Mouse (Mus musculus) layer of hippocampus, postnatal 36 days (tissue): Measurements from ENCODE around the gene Phf5a. TPM values are rescaled to one million over a fixed set of nuclear protein-coding genes. Genes with fewer than 3 reads are reported as not detected.
A peak's percentile ranks its signal among the peaks of the same experiment; 100 is the strongest.

Source experiments
- DNase-seq, 2 experiments: peaks; one replicate each; pipeline ENCODE4 v3.0.0; 2022
- total RNA-seq, 2 experiments: library from RNA; stranded (reverse); gene quantifications; 2 replicates each; pipeline ENCODE4 v1.2.3; 2021

The Phf5a gene
- total RNA-seq, 2 experiments from 2014 or later, result 31.2 to 33.5 TPM

DNA sequence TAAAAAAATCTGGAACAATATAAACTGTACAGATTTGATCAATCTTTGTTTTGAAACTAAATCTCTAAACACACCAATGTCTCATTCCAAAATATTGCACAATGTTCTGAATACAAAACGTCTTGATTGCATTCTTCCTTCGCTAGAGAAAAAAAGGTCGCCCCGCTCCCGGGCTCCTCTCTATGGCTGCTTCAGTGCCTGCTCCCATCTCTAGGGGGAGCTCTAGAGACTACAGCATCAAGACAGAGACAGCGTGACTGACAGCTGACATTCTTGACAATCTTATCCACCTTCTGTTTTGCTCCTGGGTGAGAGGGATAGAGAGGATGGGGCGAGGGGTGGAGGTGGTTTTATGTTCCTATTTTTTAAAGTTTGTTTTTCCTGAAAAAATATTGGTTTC is 23.4 kb downstream of the Phf5a start:
- DNase-seq, result peak in 1 of 2 experiments; percentile 55

DNA sequence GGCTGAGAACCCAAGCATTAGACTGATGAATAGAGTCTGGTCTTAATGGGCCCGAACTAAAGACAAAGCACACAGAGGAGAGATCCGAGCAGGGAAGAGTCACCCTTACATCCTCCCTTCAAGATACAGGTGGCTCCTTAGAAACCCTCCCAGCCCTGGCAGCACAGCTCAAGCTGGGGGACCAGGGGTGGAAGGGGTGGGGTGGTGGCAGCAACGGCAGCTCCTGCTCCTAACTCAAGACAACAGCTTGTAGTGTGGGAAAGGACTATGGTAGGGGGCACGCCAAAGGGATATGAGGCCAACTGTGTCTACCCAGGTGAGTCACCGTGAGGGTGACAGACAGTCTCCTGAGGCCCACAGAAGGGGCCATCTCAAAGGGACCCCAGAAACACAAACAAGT is 23.9 kb downstream of the Phf5a start:
- no peak for DNase-seq

DNA sequence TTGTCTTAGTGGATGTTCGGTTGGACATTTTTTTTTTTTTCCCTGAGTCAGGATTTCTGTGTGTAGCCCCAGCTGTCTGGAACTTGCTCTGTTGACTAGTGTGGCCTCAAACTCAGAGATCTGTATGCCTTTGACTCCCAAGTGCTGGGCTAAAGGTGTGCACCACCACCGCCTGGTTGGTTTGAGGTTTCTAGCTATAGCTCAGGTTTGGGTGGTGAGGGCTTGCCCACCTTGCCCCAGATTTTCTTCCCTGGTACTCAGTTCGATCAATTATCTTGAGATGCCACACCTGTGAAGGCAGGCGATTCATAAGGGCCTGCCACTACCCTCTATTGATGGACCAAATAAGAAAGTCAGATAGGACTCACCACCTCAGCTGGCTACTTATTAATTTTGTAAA is 24.6 kb downstream of the Phf5a start:
- no peak for DNase-seq

DNA sequence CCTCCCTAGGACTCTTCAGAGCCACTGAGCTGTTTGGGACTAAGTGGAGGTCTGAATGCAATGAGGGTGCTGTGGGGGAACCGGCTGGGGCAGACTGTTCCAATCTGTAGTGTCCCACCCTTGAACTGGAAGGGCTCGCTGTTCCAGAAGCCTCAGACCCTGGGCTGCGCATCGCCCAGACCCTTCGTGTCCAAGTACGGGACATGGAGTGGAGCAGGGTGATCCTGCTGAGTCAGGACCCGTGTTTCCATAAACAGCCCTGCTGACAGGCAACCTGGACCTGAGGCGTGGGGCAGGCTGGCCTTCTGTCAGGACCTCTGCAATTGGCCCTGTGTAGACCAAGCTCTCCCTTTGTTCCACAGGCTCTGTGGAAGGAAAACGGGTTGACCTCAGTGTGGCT is 25.0 kb downstream of the Phf5a start:
- DNase-seq, result no peak

DNA sequence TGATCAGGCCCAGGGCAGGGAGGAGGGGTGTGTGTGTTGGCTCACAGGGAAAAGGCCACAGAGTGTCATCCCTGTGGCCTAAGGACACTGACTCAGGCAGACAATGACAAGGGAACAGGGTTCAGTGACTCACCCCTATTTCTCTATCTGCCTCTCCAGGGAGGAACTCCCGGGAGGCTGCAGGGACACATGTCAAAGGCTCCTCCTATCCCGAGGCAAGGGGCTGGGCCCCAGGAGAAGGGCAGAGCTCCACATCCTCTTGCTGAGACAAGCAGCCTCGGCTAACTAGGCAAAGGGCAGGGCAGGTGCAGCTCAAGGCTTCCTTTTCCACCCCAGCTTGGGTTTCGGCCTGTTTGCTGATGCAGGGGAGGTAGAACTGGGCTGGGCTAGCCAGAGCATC is 26.0 kb downstream of the Phf5a start:
- no peak for DNase-seq

DNA sequence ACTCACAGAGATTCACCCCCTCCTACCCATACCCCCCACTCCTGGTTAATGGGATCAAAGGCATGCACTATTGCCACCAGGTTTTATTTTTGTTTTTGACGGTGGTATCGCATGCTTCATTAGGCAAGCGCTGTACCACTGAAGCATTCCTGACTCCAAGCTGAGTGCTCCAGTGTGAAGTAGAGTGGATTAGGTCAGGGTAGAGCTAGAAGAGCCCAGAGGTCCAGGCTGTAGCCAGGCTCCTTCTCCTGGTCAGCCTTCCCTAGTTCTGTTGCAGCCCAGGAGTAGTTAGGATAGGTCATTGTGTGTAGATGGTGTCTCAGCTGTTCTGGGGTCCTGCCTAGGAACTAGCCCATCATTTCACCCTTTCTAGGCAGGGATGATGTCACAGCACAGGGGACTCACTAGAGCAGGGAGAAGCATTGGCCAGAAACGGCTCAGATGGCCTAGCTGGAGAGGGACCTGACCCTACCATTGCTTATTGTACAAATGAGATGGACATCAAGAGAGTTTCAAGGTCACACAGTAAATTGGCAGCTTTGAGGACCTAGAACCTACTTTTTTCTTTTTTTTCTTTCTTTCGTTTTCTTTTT is 26.6 kb downstream of the Phf5a start:
- DNase-seq, result no peak

DNA sequence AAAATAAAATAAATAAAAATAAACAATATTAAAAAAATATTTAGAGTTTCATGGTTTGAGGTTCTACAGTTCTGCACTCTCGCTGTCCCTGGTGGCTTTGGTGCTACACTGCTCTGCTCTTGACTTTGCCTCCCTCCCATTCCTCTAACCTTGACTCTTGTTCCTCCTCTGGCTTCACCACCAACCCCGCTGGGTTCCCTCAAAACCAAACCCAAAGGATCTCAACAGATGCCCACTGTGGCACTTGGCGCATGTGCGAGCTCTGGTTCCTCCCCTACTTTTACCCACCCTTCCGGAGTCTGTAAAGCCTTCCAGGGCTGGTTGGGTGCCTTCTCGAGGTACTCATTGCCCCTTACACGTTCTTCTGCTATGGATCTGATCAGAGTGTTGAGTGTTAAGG is 29.4 kb downstream of the Phf5a start:
- DNase-seq, result no peak

DNA sequence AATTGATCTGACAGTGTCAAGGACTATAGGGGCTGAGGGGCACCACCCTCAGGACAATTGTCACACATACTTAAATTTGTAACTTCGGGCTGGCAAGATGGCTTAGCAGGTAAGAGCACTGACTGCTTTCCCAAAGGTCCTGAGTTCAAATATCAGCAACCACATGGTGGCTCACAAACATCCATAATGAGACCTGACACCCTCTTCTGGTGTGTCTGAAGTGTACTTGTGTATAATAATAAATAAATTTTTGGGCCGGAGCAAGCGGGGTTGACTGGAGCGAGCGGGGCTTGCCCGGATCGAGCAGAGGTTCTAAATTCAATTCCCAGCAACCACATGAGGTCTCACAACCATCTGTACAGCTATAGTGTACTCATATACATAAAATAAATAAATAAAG is 31.4 kb downstream of the Phf5a start:
- no peak for DNase-seq

DNA sequence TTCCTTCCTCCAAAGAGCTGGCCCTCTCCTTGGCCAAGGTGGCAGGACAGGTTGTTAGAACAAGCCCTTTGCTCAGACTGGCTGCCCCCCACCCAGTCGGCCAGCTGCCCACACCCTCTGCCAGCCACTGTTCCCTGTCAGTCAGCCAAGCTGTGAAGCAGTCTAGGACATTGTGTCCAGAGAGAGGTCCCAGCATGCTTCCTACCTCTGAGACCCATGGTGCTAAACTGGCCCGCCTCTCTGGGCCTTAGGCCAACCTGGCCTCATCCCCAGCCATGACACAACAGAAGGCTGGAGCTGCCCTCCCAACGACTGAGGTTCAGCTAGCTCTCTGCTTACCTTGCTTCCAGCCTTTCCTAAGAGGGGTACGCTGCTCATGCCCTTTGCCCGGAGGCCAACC is 32.1 kb downstream of the Phf5a start:
- DNase-seq, result peak; percentile 81 to 83

DNA sequence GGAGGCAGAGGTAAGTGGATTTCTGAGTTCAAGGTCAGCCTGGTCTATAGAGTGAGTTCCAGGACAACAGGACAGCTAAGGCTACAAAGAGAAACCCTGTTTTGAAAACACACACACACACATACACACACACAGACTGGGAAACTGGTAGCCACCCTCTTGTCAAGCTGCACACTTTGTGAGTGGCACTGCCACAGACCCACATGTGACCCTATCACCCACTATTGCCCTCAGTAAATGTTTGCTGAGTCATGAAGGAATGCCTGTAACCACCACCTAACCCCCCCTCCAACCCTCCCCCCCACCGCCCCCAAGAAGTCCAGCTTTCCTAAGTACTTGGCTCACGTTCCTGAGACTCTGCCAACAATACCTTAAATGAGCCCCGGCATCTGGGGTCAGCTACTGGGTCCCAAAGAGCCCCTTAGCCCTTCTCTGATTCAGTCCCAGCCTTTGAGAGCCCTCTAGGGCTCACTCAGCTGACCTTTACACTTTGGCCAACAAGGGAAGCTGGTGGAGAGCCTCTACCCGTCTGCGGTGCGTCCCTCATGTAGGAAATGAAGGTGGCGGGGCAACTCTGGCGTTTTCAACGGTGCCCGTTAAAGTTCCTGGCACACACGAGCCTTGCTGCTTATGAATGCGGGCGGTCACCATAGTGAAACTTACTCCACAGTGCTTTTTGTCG is 33.0 kb downstream of the Phf5a start:
- DNase-seq, result no peak

DNA sequence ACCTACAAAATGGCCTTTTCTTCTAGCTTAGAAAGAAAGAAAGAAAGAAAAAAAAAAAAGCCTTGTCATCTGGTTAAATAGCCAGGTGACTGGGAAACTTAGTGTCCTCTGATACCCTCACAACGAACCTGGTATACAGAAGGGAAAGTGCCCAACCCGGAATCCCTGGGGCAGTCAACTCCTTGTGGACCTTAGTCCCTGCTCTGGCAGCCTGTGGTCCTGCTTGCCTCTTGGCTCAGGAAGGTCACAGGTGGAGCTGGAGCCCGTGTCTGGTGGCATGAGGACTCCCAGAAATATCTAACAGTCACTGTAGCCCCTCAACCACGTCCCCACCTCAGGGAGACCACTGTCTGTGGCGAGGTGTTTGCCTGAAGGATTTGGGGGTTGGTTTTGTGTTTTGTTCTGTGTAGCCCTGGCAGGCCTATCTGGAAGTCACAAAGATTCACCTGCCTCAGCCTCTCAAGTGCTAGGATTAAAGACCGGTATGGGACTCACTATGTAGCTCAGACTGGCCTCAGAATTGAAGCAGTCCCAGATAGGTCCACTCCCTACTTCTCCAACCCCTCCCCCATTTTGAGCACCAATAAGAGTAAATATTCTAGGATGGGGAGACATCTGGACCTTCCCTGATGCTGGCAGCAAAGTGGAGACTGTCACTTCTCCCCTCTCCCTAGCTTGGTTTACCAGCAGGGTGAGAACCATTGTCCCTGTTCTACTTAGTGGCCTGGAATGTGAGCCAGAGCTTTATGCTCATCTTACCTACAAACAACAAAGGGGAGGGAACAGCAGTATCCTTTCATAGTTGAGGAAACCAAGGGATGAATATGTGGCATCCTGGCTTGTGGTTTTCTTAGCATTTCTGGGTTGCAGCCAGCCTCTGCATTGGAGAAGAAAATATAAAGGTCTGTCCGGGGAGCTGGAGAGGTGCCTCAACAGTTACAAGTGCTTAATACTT is 34.5 kb downstream of the Phf5a start:
- DNase-seq, result no peak

DNA sequence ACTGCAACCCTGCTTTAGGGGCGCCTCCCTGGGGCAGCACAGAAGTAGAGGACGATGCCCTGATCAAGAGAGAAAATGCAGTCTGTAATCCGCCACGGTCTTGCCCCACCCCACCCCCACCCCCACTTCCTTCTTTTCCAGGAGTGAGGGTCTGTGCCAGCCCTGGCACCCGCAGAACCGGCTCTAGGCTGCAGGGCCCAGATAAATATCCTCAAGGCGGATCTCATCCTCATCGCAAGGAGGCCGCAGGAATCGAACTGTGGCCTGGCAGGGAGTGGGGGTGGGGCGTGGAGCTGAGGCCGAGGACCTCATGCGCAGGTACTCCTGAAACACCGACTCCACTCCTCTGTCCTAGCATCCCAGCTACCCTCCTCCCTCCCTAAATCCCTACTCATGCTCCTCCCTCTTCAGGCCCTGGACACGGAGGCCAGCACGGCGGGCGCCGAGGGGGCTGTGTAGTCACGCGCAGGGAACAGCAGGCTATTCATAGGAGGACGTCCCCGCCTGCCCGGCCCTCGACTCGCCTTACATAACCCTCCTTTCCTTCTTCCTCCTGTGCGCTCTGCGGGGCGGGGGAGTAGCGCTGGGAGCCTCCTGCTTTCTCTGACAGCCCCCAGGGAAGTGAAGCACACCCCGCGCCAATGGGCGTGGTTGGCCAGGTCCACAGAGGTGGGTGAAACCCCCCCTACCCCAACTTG is 35.4 kb downstream of the Phf5a start:
- peak; percentile 85 to 86 for DNase-seq

DNA sequence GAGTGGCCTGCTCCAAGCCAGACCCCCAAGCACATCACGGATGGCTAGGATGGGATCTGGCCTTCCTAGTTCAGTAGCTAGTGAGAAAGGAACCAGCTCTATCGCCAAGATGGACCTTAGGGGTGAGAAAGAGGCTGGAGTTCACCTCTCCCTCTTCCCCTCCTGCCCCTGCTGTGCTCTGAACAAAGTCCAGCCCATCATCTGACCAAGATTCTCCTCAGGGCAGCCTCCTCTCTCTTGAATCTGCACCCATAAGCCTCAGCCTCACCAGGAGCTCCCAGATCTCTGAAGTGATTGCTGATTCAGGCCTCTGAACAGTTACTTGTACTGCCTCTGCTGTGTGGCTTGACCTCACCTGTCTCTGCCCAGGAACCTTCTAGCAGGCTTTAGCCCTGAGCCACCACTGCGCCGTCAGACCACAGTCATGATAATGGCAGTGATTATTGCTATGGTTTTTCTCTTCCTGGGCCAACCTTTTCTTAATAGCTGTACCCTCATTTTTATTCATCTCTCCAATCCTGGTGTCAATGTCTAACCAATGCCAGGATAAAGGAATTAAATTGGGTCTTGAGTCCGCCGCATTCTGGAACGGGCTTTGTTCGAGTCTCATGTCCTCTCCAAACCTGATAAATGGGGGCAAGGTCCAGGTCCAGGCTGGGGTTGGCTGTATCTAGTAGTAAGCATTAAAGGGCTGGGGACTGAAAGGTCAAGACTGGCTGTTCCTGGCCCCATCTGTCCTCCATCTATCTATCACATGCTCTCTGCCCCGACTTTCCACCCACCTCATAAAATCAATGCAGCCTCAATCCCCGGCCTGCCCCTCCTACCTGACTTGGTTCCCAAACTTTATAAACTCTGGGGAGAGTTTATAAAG is 36.5 kb downstream of the Phf5a start:
- no peak for DNase-seq

DNA sequence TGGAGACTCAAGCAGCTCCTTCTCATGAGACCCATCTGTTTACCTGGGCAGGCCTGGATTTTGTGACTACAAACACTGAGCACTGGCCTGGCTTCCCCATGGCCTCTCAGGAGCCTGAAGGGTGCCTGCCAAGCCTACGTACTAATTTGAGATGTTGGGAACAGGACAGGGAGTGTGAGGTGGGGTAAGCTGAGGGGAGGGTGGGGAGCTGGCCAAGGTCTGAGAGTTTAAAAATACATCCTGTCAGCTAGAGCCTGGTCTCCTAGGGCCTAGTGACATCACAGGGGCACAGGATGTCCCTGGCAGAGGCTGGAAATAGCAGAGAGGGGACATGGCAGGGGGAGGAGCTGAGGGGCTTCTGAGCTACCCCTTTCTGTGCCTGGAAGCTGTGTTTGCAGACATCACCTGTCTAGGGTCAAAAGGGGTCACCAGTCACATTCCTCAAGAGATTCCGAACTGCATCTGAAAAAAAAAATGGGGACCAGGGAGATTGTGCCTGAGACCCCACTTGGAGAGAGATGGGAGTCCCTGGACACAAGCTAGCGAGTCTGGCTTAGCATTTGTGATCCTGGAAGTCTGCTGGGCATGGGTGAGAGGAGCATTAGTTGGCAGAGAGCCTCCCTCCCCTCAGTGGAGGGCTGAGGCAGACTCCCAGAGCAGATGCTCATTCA is 37.4 kb downstream of the Phf5a start:
- DNase-seq, result no peak

DNA sequence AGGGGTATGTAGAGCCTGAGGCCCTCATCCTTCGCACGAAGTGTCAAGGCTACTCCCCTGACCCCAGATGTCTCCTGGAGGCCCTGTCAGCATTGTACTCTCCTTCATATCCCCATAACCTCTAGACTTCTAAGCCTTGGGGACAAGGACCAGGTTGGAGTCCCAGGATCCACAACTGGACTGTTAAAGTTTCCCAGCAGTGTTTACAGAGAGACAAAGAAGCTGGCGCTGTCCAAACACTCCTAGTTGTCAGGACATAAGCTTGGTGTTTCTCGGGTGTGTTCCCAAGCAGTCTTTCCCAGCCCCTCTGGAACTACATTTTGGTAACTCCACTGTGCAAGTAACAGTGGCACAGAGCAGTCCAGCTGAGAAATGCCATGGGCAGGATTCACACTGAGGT is 38.2 kb downstream of the Phf5a start:
- DNase-seq, result no peak

DNA sequence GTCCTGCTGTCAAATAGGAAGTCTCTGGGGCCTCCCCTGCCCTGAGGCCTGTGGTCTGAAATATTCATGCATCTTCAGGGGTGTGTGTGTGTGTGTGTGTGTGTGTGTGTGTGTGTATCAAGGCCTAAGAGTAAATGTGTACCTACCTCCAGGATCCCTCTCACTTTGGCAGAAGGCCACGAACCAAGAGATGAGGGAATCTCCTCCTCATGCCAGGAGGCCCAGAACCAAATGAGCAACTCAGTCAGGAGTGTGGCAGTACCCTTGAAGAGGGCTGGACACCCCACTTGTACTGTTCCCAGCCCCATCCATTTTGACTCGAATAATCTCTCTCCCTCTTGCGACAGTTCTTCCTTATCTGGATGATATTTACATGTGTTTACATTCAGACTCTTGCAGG is 39.5 kb downstream of the Phf5a start:
- DNase-seq, result no peak

DNA sequence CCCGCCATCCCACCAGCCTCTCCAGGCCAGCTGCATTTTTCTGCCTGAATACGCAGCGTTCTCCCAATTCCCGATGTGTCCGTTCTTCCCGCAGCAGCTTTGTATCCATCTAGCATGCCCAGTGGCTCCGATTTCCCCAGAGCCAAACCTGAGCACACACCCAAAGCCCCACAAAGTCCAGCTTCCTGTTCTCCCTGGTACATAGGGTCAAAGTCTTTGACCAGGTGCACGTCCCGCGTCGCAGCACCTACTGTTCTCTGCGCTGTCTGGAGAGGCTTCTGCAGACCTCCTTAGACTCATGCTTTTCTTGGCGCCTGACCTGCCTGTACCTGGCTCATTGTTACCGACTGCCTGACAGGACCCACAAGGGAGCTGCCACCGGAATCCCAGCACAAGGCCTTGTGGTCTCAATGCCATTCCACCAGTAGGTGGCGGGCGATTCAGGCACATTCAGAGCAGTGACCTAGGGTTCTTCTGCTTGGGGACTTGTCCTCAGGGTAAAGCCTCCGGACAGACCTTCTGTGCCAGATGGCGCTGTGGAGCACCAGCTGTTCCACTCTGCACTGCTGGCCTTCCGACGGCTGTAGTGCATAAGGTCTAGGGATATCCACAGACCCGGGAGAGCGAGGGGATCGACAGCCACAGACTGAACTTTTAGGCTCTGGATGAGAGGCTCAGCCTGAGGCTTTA is 40.4 kb downstream of the Phf5a start:
- DNase-seq, result peak; percentile 78 to 83

DNA sequence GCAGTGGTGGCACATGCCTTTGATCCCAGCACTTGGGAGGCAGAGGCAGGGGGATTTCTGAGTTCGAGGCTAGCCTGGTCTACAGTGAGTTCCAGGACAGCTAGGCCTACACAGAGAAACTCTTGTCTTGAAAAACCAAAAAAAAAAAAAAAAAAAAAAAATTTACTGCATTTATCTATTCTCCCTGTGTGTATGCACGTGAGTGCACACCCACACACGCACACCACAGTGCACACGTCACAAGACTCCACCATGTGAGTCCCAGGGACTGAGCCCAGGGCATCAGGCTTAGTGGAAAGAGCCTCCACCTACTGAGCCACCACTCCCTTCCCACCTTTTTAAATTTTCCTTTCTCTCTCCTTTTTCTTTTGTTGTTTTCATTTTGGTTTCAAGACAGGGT is 41.2 kb downstream of the Phf5a start:
- DNase-seq, result no peak

DNA sequence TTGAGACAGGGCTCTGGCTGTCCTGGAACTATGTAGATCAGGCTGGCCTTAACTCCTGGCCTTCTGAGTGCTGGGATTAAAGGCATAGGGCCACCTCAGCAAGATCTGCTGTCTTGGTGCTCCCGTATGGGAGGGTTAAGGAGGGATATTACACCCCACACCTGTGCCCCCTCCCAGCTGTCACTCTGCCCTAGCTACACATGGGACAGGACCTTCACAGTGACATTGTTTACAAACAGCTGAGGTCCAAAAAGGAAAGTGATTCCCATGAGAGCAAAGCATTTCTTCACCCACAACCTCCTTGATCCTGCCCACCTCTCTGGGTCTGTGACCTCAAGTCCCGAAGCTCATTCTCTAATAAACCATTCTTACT is 42.5 kb downstream of the Phf5a start:
- no peak for DNase-seq

DNA sequence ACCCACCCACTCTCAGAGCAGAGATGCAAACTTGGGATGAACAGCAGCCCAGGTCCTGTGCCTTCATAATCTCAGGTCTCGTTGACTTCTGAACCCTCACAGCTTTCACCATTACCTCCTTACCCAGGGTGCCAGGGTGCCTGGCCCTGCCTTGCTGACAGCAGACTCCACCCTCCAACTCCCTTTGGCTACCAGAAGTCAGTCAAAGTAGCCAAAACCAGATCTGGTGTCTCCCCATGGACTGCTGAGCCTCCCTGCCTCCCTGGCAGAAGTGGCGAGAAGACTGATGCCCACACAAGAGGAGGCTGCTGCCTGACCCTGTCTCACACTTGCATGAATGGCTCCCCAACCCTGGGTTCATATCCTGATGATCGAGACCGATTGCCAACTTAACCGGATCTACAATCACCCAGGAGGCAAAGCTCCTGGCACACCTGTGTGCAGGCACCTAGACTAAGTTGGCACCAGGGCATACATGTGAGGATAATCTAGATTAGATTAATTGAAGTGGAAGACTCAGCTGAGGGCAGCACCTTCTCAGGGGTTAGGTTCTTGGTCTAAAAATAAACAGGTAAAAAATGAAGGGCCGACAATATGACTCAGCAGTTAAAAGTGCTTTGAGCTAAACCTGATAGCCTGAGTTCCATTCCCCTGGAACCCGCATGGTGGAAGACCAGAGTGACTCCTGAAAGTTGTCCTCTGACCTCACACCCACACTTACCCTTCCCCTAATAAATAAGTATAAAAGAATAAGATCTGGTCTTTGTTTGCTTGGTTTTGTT is 43.1 kb downstream of the Phf5a start:
- no peak for DNase-seq
